Mouse (Mus musculus): ENCODE data around the gene Gm4312. TPM values are rescaled to one million over a fixed set of nuclear protein-coding genes. Genes with fewer than 3 reads are reported as not detected.
"Not testable (repeated sequence)": the region's sequence is repeated elsewhere in the genome, so short reads cannot be mapped to it uniquely, and the experiment has no call there.

The Gm4312 gene
- polyA plus RNA-seq (2012; rRNA removed), result not detected in 2 replicates

DNA sequence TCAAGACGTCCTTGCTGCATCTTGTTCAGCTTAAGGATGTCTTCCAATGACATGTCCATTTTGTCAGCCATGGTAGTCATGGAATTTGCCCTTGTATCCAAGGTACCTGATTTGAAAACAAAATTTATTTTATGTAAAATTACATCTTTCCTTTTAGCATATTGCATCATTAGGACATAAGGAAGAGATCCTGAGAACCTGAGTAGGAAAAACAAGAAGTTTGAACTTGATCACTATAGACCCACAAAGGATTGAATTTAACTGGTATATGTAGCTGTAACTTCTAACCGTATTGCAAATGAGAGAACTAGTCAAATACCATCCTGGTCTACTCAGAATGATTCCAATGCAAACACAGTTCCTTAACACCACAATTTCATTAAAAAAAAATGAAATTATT lies at the start of gene Gm4312:
Gm4312 (minus strand) TSS at position 101 of the 400 bp plus-strand sequence.
- WGBS, result no CpG with 5 or more reads among the region's 2 CpGs
- not testable (repeated sequence) for H3K4me3 ChIP-seq (replicated peaks; ENCODE audit: extremely low read depth, low read depth, low read length); DNase-seq; H3K4me1 ChIP-seq (ENCODE audit: control insufficient read depth, insufficient read depth, low read length)

DNA sequence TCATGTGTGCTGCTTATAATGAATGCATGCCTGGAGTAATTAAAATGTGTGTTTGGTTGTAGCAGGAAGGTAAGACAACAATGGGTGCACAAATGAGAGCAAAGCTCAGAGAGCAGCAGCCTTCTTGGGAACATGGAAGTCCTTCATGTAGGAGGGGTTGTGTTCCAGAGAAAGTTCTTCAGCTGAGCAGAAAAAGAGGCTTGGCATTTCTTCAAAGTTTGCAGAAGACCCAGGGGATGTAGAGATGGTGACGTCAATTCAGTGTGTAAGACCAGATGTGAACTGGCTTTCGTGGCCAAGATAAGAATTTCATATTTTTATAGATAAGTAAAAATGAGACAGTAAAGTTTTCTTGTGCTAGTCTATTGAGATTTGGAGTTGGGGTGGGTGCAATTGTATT lies 45.2 kb upstream of the Gm4312 start:
- 66% methylated on average over 2 of the region's 2 CpGs for WGBS
- Histone ChIP-seq H3K4me3 (replicated peaks; ENCODE audit: extremely low read depth, low read depth, low read length) (no peak overlapping the region), H3K4me1 (ENCODE audit: control insufficient read depth, insufficient read depth, low read length) (no peaks in the 10 kb centered on the region)
- no peak for DNase-seq
- TF ChIP-seq CTCF (IDR thresholded peaks at IDR 0.05; ENCODE audit: insufficient read depth, low read length) (no peak), POLR2A (IDR thresholded peaks at IDR 0.05; ENCODE audit: borderline replicate concordance, extremely low read depth, low read depth, low read length) (no peak)

DNA sequence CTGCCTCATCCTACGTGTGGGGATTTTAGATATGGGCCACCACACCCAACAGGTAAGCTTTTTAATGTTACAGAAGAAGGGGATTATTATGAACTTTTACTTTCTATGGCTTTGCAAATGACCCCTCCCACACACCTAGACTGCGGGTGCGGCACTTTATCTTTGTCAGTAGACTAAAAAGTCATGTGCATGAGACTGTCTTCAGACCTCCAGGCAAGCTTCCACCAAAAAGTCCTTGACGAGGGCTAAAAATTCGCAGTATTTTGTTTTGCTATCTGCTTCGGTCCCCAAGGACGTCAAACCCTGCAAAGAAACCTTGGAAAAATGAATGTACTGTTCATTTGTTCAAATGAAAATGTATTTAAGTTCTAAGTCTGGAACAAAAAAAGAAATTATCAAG lies 33.2 kb upstream of the Gm4312 start:
- TF ChIP-seq POLR2A (IDR thresholded peaks at IDR 0.05; ENCODE audit: borderline replicate concordance, extremely low read depth, low read depth, low read length) (no peak), CTCF (IDR thresholded peaks at IDR 0.05; ENCODE audit: insufficient read depth, low read length) (no peak)
- no peaks in the 10 kb centered on the region for H3K4me1 ChIP-seq (ENCODE audit: control insufficient read depth, insufficient read depth, low read length)
- WGBS, result 80% methylated on average over 7 of the region's 7 CpGs
- no peak for DNase-seq
- H3K4me3 ChIP-seq (replicated peaks; ENCODE audit: extremely low read depth, low read depth, low read length), result no peak overlapping the region

DNA sequence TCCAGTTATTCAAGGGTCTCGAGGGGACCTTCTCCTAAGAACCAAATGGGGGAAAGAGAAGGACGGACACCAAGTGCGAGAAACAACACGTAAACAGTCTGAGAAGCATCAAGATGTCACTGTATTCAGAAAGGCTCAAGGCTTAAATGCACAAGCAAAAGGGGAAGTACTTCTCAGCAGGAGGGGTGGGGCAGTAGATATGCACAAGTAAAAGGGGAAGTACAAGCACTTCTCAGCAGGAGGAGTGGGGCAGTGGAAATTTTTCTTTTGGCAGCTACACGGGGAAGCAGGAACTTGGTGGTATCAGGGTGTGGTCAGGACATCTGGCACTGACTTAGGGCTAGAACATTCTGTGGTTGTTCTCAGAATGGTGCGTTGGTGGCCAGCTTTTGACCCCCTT lies 19.9 kb upstream of the Gm4312 start:
- H3K4me3 ChIP-seq (replicated peaks; ENCODE audit: extremely low read depth, low read depth, low read length); DNase-seq; H3K4me1 ChIP-seq (ENCODE audit: control insufficient read depth, insufficient read depth, low read length): not testable (repeated sequence)
- WGBS, result 78% methylated on average over 6 of the region's 6 CpGs

DNA sequence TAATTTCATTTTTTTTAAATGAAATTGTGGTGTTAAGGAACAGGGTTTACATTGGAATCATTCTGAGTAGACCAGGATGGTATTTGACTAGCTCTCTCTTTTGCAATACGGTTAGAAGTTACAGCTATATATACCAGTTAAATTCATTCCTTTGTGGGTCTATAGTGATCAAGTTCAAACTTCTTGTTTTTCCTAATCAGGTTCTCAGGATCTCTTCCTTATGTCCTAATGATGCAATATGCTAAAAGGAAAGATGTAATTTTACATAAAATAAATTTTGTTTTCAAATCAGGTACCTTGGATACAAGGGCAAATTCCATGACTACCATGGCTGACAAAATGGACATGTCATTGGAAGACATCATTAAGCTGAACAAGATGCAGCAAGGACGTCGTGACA lies 21.3 kb downstream of the Gm4312 start, which contains the start of gene Gm4307:
Gm4307 (plus strand) TSS at position 301 of the 400 bp plus-strand sequence.
- H3K4me1 ChIP-seq (ENCODE audit: control insufficient read depth, insufficient read depth, low read length); H3K4me3 ChIP-seq (replicated peaks; ENCODE audit: extremely low read depth, low read depth, low read length); DNase-seq: not testable (repeated sequence)
- WGBS, result no CpG with 5 or more reads among the region's 3 CpGs

DNA sequence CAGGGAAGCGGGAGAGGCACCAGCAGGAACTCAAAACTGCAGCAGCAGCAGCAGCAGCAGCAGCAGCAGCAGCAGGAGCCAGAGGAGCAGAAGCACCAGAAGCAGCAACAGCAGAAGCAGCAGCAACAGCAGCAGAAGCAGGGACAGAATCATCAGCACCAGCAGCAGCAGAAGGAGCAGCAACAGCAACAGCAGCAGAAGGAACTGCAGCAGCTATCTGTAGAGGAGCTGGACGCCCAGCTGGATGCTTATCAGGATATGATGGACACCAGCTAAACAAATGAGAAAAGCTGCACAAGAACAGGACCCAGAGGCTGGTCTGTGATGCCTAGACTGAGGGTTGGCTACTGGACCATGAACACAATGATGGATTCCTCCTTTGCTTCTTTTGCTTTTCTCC lies 25.5 kb downstream of the Gm4312 start:
- WGBS, result 55% methylated on average over 2 of the region's 2 CpGs
- H3K4me1 ChIP-seq (ENCODE audit: control insufficient read depth, insufficient read depth, low read length); H3K4me3 ChIP-seq (replicated peaks; ENCODE audit: extremely low read depth, low read depth, low read length): not testable (repeated sequence)
- peak; percentile 4 for DNase-seq

DNA sequence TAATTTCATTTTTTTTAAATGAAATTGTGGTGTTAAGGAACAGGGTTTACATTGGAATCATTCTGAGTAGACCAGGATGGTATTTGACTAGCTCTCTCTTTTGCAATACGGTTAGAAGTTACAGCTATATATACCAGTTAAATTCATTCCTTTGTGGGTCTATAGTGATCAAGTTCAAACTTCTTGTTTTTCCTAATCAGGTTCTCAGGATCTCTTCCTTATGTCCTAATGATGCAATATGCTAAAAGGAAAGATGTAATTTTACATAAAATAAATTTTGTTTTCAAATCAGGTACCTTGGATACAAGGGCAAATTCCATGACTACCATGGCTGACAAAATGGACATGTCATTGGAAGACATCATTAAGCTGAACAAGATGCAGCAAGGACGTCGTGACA lies 31.6 kb downstream of the Gm4312 start, which contains the start of gene Gm4305:
Gm4305 (plus strand) TSS at position 301 of the 400 bp plus-strand sequence.
- WGBS, result no CpG with 5 or more reads among the region's 3 CpGs
- not testable (repeated sequence) for H3K4me3 ChIP-seq (replicated peaks; ENCODE audit: extremely low read depth, low read depth, low read length); H3K4me1 ChIP-seq (ENCODE audit: control insufficient read depth, insufficient read depth, low read length); DNase-seq

DNA sequence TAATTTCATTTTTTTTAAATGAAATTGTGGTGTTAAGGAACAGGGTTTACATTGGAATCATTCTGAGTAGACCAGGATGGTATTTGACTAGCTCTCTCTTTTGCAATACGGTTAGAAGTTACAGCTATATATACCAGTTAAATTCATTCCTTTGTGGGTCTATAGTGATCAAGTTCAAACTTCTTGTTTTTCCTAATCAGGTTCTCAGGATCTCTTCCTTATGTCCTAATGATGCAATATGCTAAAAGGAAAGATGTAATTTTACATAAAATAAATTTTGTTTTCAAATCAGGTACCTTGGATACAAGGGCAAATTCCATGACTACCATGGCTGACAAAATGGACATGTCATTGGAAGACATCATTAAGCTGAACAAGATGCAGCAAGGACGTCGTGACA lies 36.7 kb downstream of the Gm4312 start, which contains the start of gene Gm4303:
Gm4303 (plus strand) TSS at position 301 of the 400 bp plus-strand sequence.
- WGBS, result no CpG with 5 or more reads among the region's 3 CpGs
- not testable (repeated sequence) for DNase-seq; H3K4me3 ChIP-seq (replicated peaks; ENCODE audit: extremely low read depth, low read depth, low read length); H3K4me1 ChIP-seq (ENCODE audit: control insufficient read depth, insufficient read depth, low read length)

DNA sequence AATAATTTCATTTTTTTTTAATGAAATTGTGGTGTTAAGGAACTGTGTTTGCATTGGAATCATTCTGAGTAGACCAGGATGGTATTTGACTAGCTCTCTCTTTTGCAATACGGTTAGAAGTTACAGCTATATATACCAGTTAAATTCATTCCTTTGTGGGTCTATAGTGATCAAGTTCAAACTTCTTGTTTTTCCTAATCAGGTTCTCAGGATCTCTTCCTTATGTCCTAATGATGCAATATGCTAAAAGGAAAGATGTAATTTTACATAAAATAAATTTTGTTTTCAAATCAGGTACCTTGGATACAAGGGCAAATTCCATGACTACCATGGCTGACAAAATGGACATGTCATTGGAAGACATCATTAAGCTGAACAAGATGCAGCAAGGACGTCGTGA lies 41.8 kb downstream of the Gm4312 start, which contains the start of gene Gm4302:
Gm4302 (plus strand) TSS at position 301 of the 400 bp plus-strand sequence.
- no CpG with 5 or more reads among the region's 3 CpGs for WGBS
- not testable (repeated sequence) for H3K4me1 ChIP-seq (ENCODE audit: control insufficient read depth, insufficient read depth, low read length); DNase-seq; H3K4me3 ChIP-seq (replicated peaks; ENCODE audit: extremely low read depth, low read depth, low read length)

DNA sequence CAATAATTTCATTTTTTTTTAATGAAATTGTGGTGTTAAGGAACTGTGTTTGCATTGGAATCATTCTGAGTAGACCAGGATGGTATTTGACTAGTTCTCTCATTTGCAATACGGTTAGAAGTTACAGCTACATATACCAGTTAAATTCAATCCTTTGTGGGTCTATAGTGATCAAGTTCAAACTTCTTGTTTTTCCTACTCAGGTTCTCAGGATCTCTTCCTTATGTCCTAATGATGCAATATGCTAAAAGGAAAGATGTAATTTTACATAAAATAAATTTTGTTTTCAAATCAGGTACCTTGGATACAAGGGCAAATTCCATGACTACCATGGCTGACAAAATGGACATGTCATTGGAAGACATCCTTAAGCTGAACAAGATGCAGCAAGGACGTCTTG lies 47.0 kb downstream of the Gm4312 start, which contains the start of gene Gm4301:
Gm4301 (plus strand) TSS at position 301 of the 400 bp plus-strand sequence.
- not testable (repeated sequence) for DNase-seq

More for the DNA sequence above, 47.0 kb downstream of the Gm4312 start, which contains the start of gene Gm4301:
- not testable (repeated sequence) for H3K4me3 ChIP-seq (replicated peaks; ENCODE audit: extremely low read depth, low read depth, low read length); H3K4me1 ChIP-seq (ENCODE audit: control insufficient read depth, insufficient read depth, low read length)
- WGBS, result no CpG with 5 or more reads among the region's 2 CpGs

Other genes starting within 250 kb of the Gm4312 start
- not detected in 2 replicates for gene Gm4301, start 46.9 kb downstream of the Gm4312 start, polyA plus RNA-seq (2012; rRNA removed)
- gene Gm4302, start 41.7 kb downstream of the Gm4312 start, polyA plus RNA-seq (2012; rRNA removed), result not detected in 2 replicates
- gene Gm4303, start 36.6 kb downstream of the Gm4312 start, polyA plus RNA-seq (2012; rRNA removed), result not detected in 2 replicates
- not detected in 2 replicates for gene Gm4305, start 31.5 kb downstream of the Gm4312 start, polyA plus RNA-seq (2012; rRNA removed)
- gene Gm4307, start 21.2 kb downstream of the Gm4312 start, polyA plus RNA-seq (2012; rRNA removed), result not detected in 2 replicates
- gene Tmtc3, start 104.8 kb upstream of the Gm4312 start, polyA plus RNA-seq (2012; rRNA removed), result 6.8 and 9.8 TPM in 2 replicates
- 0.29 and 0.82 TPM in 2 replicates for gene Cep290, start 105.0 kb upstream of the Gm4312 start, polyA plus RNA-seq (2012; rRNA removed)
- gene 4930430F08Rik, start 207.9 kb upstream of the Gm4312 start, polyA plus RNA-seq (2012; rRNA removed), result 7.9 and 9.4 TPM in 2 replicates
- gene 1700017N19Rik, start 207.9 kb upstream of the Gm4312 start, polyA plus RNA-seq (2012; rRNA removed), result not detected in 2 replicates

Measured in lung, adult 2 months (tissue).